Mouse (Mus musculus): ENCODE measurements at regions not wholly inside any gene's neighbourhood (a gene's known extent, or its start where the extent isn't known, plus 50 kb on each side); places are given as distances from the start of the nearest gene placed in this dataset.

- TF ChIP-seq CTCF (IDR thresholded peaks at IDR 0.05; ENCODE audit: extremely low read depth, insufficient read length, insufficient replicate concordance, low read depth, low read length) (no peak), POLR2A (IDR thresholded peaks at IDR 0.05; ENCODE audit: low read depth, low read length) (no peak)
These were observed 70.0 kb upstream of the Tmem72 start for GRCm38 (mm10) chr6:116786553-116787335.

Data from small intestine, adult 2 months (tissue).